Mouse (Mus musculus) limb, embryonic 14.5 days (tissue): ENCODE data around the gene Gm12166. TPM values are rescaled to one million over a fixed set of nuclear protein-coding genes. Genes with fewer than 3 reads are reported as not detected.

Experiments
- ATAC-seq: fragments of 200-750 bp; cut with Nextera tagmentation; 2 replicates; pipeline ENCODE4 v1.8.0; 2017; ENCODE audit warnings: low read depth, moderate number of reproducible peaks, moderate TSS enrichment; ENCODE audit not compliant: low FRiP score
- DNase-seq: peaks from one replicate; pipeline ENCODE4 v3.0.0-alpha.2; 2015; ENCODE audit warnings: low spot score
- H3K27ac ChIP-seq: fragments of 300-500 bp; sonication (generic); replicated peaks from 2 replicates; pipeline ENCODE4 v1.5.1; 2014; ENCODE audit warnings: low read depth, mild to moderate bottlenecking, low read length, moderate library complexity, mixed read lengths
- H3K27me3 ChIP-seq: fragments of 300-500 bp; sonication (generic); 2 replicates; pipeline ENCODE4 v1.6.1; 2014; ENCODE audit warnings: low read length, mixed read lengths; ENCODE audit not compliant: control insufficient read depth, insufficient read depth
- H3K36me3 ChIP-seq: fragments of 300-500 bp; sonication (generic); 2 replicates; pipeline ENCODE4 v1.6.1; 2014; ENCODE audit warnings: mild to moderate bottlenecking, low read length, moderate library complexity, mixed read lengths; ENCODE audit not compliant: control insufficient read depth, insufficient read depth
- H3K4me1 ChIP-seq: fragments of 300-500 bp; sonication (generic); 2 replicates; pipeline ENCODE4 v1.6.1; 2014; ENCODE audit warnings: antibody characterized with exemption, low read length, mixed read lengths; ENCODE audit not compliant: control insufficient read depth, insufficient read depth
- H3K4me2 ChIP-seq: fragments of 300-500 bp; sonication (generic); replicated peaks from 2 replicates; pipeline ENCODE4 v1.6.1; 2014; ENCODE audit warnings: low read depth, mild to moderate bottlenecking, low read length, moderate library complexity; ENCODE audit not compliant: severe bottlenecking
- H3K4me3 ChIP-seq: fragments of 300-500 bp; sonication (generic); replicated peaks from 2 replicates; pipeline ENCODE4 v1.5.1; 2014; ENCODE audit warnings: low read length
- H3K9ac ChIP-seq: fragments of 300-500 bp; sonication (generic); 2 replicates; pipeline ENCODE4 v1.6.1; 2014; ENCODE audit warnings: mild to moderate bottlenecking, low read depth, low read length, moderate library complexity; ENCODE audit not compliant: severe bottlenecking
- H3K9me3 ChIP-seq: fragments of 300-500 bp; sonication (generic); 2 replicates; pipeline ENCODE4 v1.6.1; 2016; ENCODE audit warnings: low read length; ENCODE audit not compliant: control insufficient read depth
- POLR2A ChIP-seq: fragments of 200-500 bp; IDR thresholded peaks from 2 replicates; pipeline ENCODE4 v1.8.0; 2012; ENCODE audit warnings: inconsistent platforms, mild to moderate bottlenecking, moderate library complexity, borderline replicate concordance; ENCODE audit not compliant: insufficient read depth, insufficient read length; ENCODE audit errors: extremely low read depth
- WGBS: fragments of 180-500 bp; shearing (Covaris S2); extraction: QIAGEN DNeasy Blood & Tissue Kit; methylation state at CpG from one replicate; pipeline ENCODE4 v1.1.7; 2014; 5-methylcytosine and 5-hydroxymethylcytosine counted together
- polyA plus RNA-seq, 2 experiments: library from polyadenylated mRNA; depleted of rRNA in 1 of 2; stranded (reverse) in 1 of 2; unstranded in 1 of 2; fragments of >200 nt; fragmentation: Nextera tagmentation in 1 of 2; extraction: Ambion mirVana in 1 of 2; gene quantifications; 2 replicates each; pipeline versions ENCODE4 v1.2.1 to v1.2.3; 2012 to 2014

Gene Gm12166
- polyA plus RNA-seq, 2 experiments, result 4.7 to 4.8 TPM

DNA sequence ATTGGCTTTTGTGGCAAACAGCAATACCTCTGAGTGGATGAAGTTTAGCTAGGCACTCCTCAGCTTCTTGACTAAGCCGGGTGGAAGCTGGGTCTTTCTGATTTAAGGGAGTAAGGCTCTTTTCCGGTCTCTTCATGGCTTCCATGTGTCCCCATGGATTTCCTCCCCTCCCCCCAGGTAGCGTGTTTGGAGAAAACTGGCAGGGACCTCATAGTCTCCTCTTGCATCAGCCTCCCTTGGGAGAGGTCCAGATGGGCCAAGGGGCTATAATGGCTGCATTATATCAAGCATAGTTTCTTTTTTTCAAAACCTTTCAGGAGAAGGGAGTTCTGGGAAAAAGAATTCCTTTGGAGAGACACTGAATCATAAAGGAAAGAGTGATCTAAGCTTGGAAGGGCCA lies 32.4 kb upstream of the Gm12166 start:
- Histone ChIP-seq H3K4me1 (peaks cover 10% of the 10 kb centered on the region), H3K36me3 (0 out of 2 replicates have a peak, but pooled peaks cover 5% of the 10 kb centered on the region), H3K9ac (no peak overlapping the region), H3K4me2 (no peak overlapping the region), H3K27me3 (no peaks in the 10 kb centered on the region), H3K4me3 (no peak overlapping the region), H3K27ac (no peak overlapping the region), H3K9me3 (no peaks in the 10 kb centered on the region)
- TF ChIP-seq POLR2A, result no peak
- DNase-seq (no peak), ATAC-seq (no peak)
- 64% methylated on average over 3 of the region's 3 CpGs for WGBS

DNA sequence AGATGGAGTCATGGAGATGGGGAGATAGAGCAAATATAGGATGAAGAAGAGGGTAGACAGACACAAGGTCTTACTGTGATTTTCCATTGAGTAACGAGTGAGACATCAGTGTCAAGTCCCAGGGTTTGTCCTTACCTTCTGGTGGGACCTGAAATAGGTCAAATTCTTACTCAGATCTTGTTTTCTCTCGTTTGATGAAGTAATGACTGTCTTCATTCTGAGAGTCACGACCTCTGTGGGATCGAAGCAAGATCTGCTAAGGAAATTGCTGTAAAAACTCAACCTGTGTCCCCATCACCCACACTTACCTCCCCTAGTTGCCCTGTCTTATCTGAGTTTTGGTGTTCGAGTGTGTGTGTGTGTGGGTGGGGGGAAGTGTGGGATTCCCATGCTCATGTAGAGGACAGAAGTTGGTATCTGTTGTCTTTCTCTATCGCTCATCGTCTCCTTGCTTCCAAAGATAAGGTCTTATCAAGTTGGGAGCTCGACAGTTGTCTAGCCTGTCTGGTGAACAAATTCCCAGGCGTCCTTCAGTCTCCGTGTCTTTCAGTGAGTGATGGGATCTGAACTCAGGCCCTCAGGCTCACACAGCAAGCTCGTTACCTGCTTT lies 31.8 kb upstream of the Gm12166 start:
- H3K4me3 ChIP-seq, result no peak overlapping the region
- no peak for ATAC-seq
- H3K27ac ChIP-seq, result no peak overlapping the region
- WGBS, result 84% methylated on average over 11 of the region's 11 CpGs
- H3K27me3 ChIP-seq, result no peaks in the 10 kb centered on the region
- H3K4me1 ChIP-seq, result peaks cover 5% of the 10 kb centered on the region; the same call in 1 of the 2 replicates
- no peak for TF ChIP-seq POLR2A
- no peaks in the 10 kb centered on the region for H3K9me3 ChIP-seq
- H3K9ac ChIP-seq, result no peak overlapping the region
- peaks cover 7% of the 10 kb centered on the region; the same call in 1 of the 2 replicates for H3K36me3 ChIP-seq
- no peak overlapping the region for H3K4me2 ChIP-seq
- DNase-seq, result no peak

DNA sequence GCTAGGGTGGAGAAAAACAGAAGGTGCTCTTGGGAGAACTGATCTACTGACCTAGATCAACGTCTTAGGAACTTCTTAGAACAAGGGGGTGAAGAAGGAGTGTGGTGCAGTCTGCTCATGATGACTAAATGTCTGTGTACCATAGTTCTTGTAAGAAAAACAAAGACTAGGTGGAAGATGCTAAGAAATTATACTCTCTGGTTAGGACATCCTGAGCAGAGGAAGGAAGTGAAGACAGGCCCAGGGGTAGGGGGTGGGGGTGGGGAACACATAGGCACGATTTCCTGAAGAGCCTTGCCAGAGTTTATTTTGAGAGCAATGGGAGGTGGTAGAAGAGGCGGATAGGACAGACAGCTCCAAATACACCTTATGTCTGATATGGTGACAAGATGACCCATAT lies 31.3 kb upstream of the Gm12166 start:
- 0 out of 2 replicates have a peak, but pooled peaks cover 3% of the 10 kb centered on the region for H3K4me1 ChIP-seq
- TF ChIP-seq POLR2A, result no peak
- 79% methylated on average over 3 of the region's 3 CpGs for WGBS
- peaks cover 12% of the 10 kb centered on the region for H3K36me3 ChIP-seq
- H3K4me2 ChIP-seq, result no peak overlapping the region
- H3K27ac ChIP-seq, result no peak overlapping the region
- no peak for ATAC-seq
- no peak for DNase-seq
- no peak overlapping the region for H3K9ac ChIP-seq
- no peak overlapping the region for H3K4me3 ChIP-seq
- H3K27me3 ChIP-seq, result no peaks in the 10 kb centered on the region
- no peaks in the 10 kb centered on the region for H3K9me3 ChIP-seq

DNA sequence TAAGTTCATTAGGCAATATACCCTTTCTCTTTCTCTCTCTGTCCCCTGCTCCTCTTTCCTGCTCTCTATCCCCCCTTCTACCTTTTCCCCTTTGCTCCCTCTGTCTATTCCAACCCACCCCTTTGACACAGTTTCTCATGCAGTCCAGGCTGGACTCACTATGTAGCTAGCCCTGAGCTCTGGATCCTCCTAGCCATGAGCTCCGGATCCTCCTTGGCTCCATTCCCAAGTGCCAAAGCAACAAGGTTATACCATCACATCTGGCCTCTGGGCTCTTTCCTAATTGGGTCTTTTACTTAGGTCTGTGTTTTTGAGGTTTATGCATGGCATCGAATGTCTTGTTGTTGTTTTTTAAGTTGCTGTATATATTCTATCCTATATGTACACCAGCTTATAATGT lies 29.0 kb upstream of the Gm12166 start:
- DNase-seq (no peak), ATAC-seq (no peak)
- TF ChIP-seq POLR2A, result no peak
- Histone ChIP-seq H3K4me3 (no peak overlapping the region), H3K27ac (no peak overlapping the region), H3K36me3 (peaks cover 16% of the 10 kb centered on the region), H3K9me3 (no peaks in the 10 kb centered on the region), H3K27me3 (no peaks in the 10 kb centered on the region), H3K9ac (no peak overlapping the region), H3K4me1 (0 out of 2 replicates have a peak, but pooled peaks cover 3% of the 10 kb centered on the region), H3K4me2 (no peak overlapping the region)
- WGBS, result 84% methylated on average over 2 of the region's 2 CpGs

DNA sequence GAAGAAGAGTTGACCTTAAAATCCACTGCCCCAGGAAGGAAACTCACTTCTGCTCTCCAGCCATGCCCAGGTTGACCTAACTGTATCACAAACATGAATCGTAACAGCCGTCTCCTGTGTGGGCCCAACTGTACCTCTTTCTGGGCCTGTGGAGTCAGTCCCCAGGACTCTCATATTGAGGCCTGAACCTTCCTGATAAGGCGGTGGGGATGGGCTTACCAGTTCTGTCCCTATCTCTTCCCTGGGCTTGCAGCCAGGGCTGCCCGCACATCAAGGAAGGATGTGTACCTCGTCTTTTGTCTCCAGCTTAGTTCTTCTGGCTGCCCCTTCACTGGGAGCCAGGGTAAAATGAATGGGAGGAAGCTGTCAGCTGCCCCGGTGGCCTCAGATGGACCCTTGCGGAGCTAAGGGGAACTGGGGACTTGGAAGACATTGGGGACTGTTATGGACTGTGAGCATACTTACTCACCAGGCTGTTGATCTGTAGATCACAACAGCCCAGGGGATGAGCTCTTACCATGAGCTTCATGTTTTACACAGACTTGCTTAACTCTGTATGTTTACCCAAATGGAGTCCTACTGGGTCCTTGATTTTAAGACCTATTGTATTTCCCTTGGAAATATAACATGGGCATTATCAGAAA lies 25.7 kb upstream of the Gm12166 start:
- ATAC-seq, result no peak
- Histone ChIP-seq H3K9me3 (no peaks in the 10 kb centered on the region), H3K4me3 (no peak overlapping the region), H3K4me1 (peaks cover 14% of the 10 kb centered on the region), H3K27ac (no peak overlapping the region), H3K4me2 (no peak overlapping the region), H3K36me3 (peaks cover 15% of the 10 kb centered on the region), H3K27me3 (no peaks in the 10 kb centered on the region), H3K9ac (no peak overlapping the region)
- 82% methylated on average over 7 of the region's 7 CpGs for WGBS
- TF ChIP-seq POLR2A, result no peak
- no peak for DNase-seq
